Mouse (Mus musculus): ENCODE data around the gene Prrg2.

DNA sequence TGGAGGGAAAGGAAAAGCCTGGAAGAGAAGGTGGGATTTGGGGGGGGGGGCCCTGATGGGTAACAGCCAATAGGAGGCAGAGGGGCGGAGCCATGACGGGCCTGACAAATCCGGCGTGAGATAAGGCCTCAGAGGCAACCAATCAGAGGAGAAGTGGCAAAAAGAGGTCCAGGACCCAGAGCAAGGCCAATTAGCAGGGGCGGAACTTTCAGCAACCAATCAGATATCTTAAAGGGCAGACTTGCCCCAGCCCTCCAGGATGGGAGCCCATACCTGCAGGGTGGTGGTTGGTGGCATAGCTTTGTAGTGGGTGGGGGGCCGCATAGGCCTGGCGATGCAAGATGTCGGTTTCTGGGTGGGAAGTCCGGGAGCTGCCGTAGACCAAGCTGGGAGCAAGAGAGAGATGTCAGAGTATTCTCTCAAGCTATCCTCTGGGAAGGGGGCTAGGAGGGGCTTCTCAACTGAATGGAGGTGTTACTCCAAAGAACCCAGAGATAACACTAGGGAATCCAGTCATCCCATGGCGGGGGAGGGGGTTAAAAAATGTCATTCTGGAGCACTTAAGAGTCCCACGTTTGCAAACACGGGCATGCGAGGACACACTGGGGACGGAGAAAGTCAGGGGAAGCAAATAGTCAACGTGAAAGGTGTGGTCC lies 11.4 kb downstream of the Prrg2 start:
- TF ChIP-seq CTCF (IDR thresholded peaks at IDR 0.05; ENCODE audit: borderline replicate concordance, control insufficient read depth, extremely low read depth, insufficient read depth, low read length, poor library complexity): no peak
- TF ChIP-seq POLR2A (IDR thresholded peaks at IDR 0.05; ENCODE audit: control insufficient read depth, extremely low read depth, insufficient read depth, low read length, poor library complexity): no peak

All from thymus, adult 2 months (tissue).